Mouse (Mus musculus) limb, embryonic 13.5 days (tissue): ENCODE results near the gene Scp2. TPM values are rescaled to one million over a fixed set of nuclear protein-coding genes. Genes with fewer than 3 reads are reported as not detected.
"Not testable (repeated sequence)": the region's sequence is repeated elsewhere in the genome, so short reads cannot be mapped to it uniquely, and the experiment has no call there.

ENCODE experiments used
- ATAC-seq: fragments of 200-750 bp; cut with Nextera tagmentation; 2 replicates; pipeline ENCODE4 v1.8.0; 2017; ENCODE audit warnings: low read depth, moderate number of reproducible peaks, moderate TSS enrichment; ENCODE audit not compliant: low FRiP score
- H3K27ac ChIP-seq: fragments of 300-500 bp; sonication (generic); 2 replicates; pipeline ENCODE4 v1.5.1; 2015; ENCODE audit warnings: inconsistent platforms, mild to moderate bottlenecking, moderate library complexity
- H3K27me3 ChIP-seq: fragments of 300-500 bp; sonication (generic); 2 replicates; pipeline ENCODE4 v1.6.1; 2015; ENCODE audit warnings: mild to moderate bottlenecking, inconsistent platforms
- H3K36me3 ChIP-seq: fragments of 300-500 bp; sonication (generic); 2 replicates; pipeline ENCODE4 v1.6.1; 2015; ENCODE audit warnings: inconsistent platforms, mild to moderate bottlenecking, moderate library complexity
- H3K4me1 ChIP-seq: fragments of 300-500 bp; sonication (generic); 2 replicates; pipeline ENCODE4 v1.6.1; 2015; ENCODE audit warnings: inconsistent platforms
- H3K4me2 ChIP-seq: fragments of 300-500 bp; sonication (generic); replicated peaks from 2 replicates; pipeline ENCODE4 v1.6.1; 2015; ENCODE audit warnings: inconsistent platforms, mild to moderate bottlenecking, moderate library complexity
- H3K4me3 ChIP-seq: fragments of 300-500 bp; sonication (generic); 2 replicates; pipeline ENCODE4 v1.5.1; 2015; ENCODE audit warnings: moderate library complexity, mild to moderate bottlenecking, inconsistent platforms
- H3K9ac ChIP-seq: fragments of 300-500 bp; sonication (generic); 2 replicates; pipeline ENCODE4 v1.6.1; 2015; ENCODE audit warnings: mild to moderate bottlenecking, inconsistent platforms
- H3K9me3 ChIP-seq: fragments of 300-500 bp; sonication (generic); 2 replicates; pipeline ENCODE4 v1.6.1; 2016; ENCODE audit warnings: inconsistent platforms
- WGBS: fragments of 180-500 bp; shearing (Covaris S2); methylation state at CpG from one replicate; pipeline ENCODE4 v1.1.7; 2015; 5-methylcytosine and 5-hydroxymethylcytosine counted together
- polyA plus RNA-seq: library from polyadenylated mRNA; unstranded; fragments of >200 nt; fragmentation: Nextera tagmentation; extraction: Ambion mirVana; gene quantifications from 2 replicates; pipeline ENCODE4 v1.2.1, GENCODE M21; 2015

The Scp2 gene
- polyA plus RNA-seq, 1 experiment from 2014 or later, result 157 TPM

- no peaks in the 10 kb centered on the region for H3K9me3 ChIP-seq
- no peak for ATAC-seq
- no peak overlapping the region for H3K4me3 ChIP-seq
- H3K27ac ChIP-seq, result no peak overlapping the region
- 80% methylated on average over 6 of the region's 6 CpGs for WGBS
- peaks cover 25% of the 10 kb centered on the region for H3K36me3 ChIP-seq
- no peak overlapping the region for H3K4me2 ChIP-seq
- H3K4me1 ChIP-seq, result no peaks in the 10 kb centered on the region
- H3K27me3 ChIP-seq, result no peaks in the 10 kb centered on the region
- H3K9ac ChIP-seq, result no peak overlapping the region
These were observed 51.9 kb downstream of the Scp2 start for GRCm38 (mm10) chr4:108092741-108093397.

DNA sequence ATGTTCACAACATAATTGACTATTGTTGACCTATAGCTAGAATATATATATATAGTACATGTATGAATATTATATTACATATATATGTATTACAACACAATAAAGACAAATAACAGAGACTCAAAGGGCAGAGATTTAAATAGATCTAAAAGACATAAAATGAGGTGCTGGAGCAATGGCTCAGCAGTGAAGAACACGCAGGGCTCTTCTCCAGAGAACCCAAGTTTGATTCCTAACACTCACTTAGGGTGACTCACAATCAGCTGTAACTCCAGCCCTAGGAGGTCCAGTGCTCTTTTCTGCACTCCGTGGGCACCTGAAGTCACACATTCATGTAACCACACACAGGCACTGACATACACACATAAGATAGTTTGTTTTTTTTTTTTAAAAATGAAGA, 60.8 kb downstream of the Scp2 start:
- no peaks in the 10 kb centered on the region for H3K4me1 ChIP-seq
- H3K9ac ChIP-seq, result no peak overlapping the region
- H3K27me3 ChIP-seq, result no peaks in the 10 kb centered on the region
- WGBS, result 93% methylated on average over 2 of the region's 2 CpGs
- H3K27ac ChIP-seq, result no peak overlapping the region
- H3K4me3 ChIP-seq, result no peak overlapping the region
- peaks cover 6% of the 10 kb centered on the region for H3K36me3 ChIP-seq
- no peak for ATAC-seq
- no peak overlapping the region for H3K4me2 ChIP-seq
- H3K9me3 ChIP-seq, result no peaks in the 10 kb centered on the region

DNA sequence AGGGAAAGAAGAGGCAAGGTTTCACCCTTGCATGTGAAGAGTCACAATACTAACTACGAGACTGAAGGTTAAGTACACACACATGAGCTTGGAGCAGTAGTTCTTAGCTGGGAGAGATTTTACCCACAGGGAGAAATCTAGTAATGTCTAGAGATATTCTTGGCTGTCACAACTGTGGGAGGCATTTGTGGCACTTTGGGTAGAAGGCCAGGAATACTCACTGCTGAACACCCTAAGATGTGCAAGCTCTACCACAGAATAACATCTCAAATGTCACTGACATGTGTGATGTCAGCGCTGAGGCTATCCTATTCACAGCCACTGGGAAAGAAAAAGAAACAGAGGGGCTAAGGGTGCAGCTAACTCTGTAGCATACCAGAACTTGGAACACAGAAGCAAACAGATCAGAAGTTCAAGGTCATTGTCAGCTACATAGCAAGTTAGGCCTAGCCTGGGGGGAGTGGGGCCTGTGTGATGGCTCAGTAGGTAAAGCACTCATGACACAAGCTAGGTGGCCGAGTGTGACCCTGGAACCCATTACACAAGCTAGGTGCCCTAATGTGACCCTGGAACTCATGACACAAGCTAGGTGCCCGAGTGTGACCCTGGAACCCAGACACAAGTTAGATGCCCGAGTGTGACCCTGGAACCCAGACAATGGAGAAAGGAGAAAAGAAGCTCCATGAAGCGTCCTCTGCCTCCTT, 61.6 kb downstream of the Scp2 start:
- H3K36me3 ChIP-seq, result peaks cover 6% of the 10 kb centered on the region
- H3K27ac ChIP-seq, result no peak overlapping the region
- H3K27me3 ChIP-seq, result no peaks in the 10 kb centered on the region
- no peaks in the 10 kb centered on the region for H3K4me1 ChIP-seq
- 78% methylated on average over 6 of the region's 6 CpGs for WGBS
- H3K4me3 ChIP-seq, result no peak overlapping the region
- no peak overlapping the region for H3K9ac ChIP-seq
- H3K9me3 ChIP-seq, result no peaks in the 10 kb centered on the region
- no peak for ATAC-seq
- H3K4me2 ChIP-seq, result no peak overlapping the region

DNA sequence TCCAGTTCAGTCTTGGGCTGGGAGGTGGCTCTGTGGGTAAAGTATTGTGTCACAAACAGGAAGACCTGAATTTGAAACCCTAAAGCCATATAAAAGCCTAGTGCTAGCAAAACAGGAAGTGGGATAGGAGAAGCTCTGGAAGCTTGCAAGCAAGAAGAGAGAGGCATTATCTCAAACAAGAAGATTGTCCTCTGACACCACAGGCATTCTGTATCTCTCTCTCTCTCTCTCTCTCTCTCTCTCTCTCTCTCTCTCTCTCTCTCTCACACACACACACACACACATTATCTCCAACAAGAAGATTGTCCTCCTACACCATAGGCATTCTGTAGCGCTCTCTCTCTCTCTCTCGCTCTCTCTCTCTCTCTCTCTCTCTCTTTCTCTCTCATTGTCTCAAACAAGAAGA, 62.4 kb downstream of the Scp2 start:
- WGBS, result 88% methylated on average over 2 of the region's 2 CpGs
- H3K4me2 ChIP-seq, result no peak overlapping the region
- no peaks in the 10 kb centered on the region for H3K4me1 ChIP-seq
- H3K36me3 ChIP-seq, result peaks cover 6% of the 10 kb centered on the region
- no peaks in the 10 kb centered on the region for H3K9me3 ChIP-seq
- ATAC-seq, result no peak
- H3K4me3 ChIP-seq, result no peak overlapping the region
- H3K27ac ChIP-seq, result no peak overlapping the region
- H3K9ac ChIP-seq, result no peak overlapping the region
- no peaks in the 10 kb centered on the region for H3K27me3 ChIP-seq

DNA sequence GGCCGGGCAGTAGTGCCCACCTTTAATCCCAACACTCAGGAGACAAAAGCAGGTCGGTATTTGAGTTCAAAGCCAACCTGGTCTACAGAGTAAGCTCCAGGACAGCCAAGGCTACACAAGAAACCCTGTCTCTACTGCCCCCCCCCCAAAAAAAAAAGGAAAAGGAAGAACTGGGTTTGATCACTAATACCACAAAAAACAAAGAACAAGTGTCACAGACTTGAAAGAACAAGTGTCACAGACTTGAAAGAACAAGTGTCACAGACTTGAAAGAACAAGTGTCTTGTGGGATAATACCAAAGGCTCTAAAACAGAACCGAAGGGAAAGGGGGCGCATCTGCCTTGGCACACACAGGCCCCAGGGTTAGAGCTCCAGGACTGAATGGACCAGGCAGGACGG, 63.9 kb downstream of the Scp2 start:
- H3K36me3 ChIP-seq, result peaks cover 3% of the 10 kb centered on the region
- H3K4me1 ChIP-seq, result no peaks in the 10 kb centered on the region
- H3K9me3 ChIP-seq, result no peaks in the 10 kb centered on the region
- no peak for ATAC-seq
- no peaks in the 10 kb centered on the region for H3K27me3 ChIP-seq
- no peak overlapping the region for H3K9ac ChIP-seq
- WGBS, result 71% methylated on average over 5 of the region's 5 CpGs
- no peak overlapping the region for H3K4me2 ChIP-seq
- H3K27ac ChIP-seq, result no peak overlapping the region
- H3K4me3 ChIP-seq, result no peak overlapping the region

DNA sequence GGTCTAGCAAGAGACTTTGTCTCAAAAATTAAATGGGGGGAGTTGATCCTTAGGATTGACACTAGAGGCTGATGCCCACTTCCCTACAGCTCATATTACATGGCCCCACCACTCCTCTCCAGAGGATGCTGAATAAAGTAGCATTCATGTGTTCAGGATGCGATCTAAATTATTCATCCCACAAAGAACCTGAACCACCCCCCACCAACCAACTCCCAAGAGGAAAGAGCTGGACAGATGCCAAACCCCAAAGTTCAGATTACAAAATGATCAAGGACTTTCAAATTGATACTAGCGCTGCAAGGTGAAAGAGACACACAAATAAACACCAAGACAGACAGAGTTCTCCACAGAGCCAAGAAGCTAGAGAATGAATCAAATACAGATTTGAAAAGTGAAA, 65.0 kb downstream of the Scp2 start:
- no peaks in the 10 kb centered on the region for H3K4me1 ChIP-seq
- H3K4me3 ChIP-seq, result no peak overlapping the region
- H3K27ac ChIP-seq, result no peak overlapping the region
- no peak overlapping the region for H3K9ac ChIP-seq
- no peaks in the 10 kb centered on the region for H3K9me3 ChIP-seq
- no peak overlapping the region for H3K4me2 ChIP-seq
- WGBS, result 67% methylated on average over 2 of the region's 2 CpGs
- H3K36me3 ChIP-seq, result 0 out of 2 replicates have a peak, but pooled peaks cover 2% of the 10 kb centered on the region
- no peak for ATAC-seq
- no peaks in the 10 kb centered on the region for H3K27me3 ChIP-seq

DNA sequence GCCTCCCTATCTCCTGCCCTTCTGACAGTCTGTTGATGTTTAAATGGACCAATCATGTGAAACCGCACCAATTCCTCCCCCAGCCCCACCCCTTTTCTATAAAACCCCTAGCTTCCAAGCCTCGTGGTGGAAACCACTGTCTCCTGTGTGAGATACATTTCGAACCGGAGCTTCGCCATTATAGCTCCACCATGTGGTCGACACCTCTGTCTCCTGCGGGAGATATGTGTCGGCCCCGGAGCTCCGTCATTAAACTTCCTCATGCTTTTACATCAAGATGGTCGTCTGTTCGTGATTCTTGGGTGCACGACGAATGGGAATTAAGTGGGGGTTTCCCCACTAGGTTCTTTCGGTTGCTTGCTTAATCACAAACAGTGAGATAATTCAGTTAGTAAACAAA, 65.6 kb downstream of the Scp2 start:
- not testable (repeated sequence) for H3K27ac ChIP-seq, H3K4me3 ChIP-seq, H3K9me3 ChIP-seq, H3K36me3 ChIP-seq, H3K4me2 ChIP-seq, H3K27me3 ChIP-seq, ATAC-seq, H3K4me1 ChIP-seq, H3K9ac ChIP-seq
- 81% methylated on average over 15 of the region's 15 CpGs for WGBS

DNA sequence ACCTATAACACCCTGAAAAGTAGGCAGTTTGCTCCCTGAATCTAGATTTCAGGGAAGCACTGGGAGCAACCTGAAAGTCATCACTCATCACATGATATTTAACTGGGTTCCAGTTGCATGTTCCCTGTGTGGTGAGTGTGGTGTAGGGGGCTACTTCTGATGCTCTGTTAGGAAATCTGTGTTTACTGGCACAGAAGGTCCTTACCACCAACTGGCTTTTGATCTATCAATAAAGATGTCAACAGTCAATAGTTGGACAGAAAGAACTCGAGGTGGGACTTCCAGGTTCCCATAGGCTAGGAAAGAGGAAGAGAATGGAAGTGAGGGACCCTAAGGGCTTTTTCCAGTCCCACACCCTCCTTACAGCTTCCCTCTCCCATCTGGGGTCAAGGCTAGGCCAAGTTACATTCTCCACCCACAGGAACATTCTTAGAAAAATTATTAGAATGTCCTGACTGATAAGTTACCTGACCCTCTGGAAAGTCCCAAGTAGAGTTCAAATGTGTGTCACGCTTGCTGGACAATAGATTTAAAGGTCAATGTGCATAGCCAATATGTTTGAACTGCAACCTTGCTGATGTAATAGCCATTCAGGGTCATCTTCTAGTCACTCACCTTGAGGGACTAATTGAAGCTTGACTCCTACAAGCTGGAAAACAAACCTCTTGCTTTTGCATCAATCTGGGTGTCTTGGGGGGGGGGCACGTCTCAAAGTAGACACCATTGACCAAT, 67.4 kb downstream of the Scp2 start:
- no peak for ATAC-seq
- Histone ChIP-seq H3K4me3 (no peak overlapping the region), H3K4me2 (no peak overlapping the region), H3K36me3 (0 out of 2 replicates have a peak, but pooled peaks cover 2% of the 10 kb centered on the region), H3K4me1 (no peaks in the 10 kb centered on the region), H3K9me3 (no peaks in the 10 kb centered on the region), H3K9ac (no peak overlapping the region), H3K27me3 (no peaks in the 10 kb centered on the region), H3K27ac (no peak overlapping the region)
- WGBS, result 74% methylated on average over 3 of the region's 3 CpGs

GRCm38 (mm10) chr4:108074204-108074823, 70.5 kb downstream of the Scp2 start:
- no peaks in the 10 kb centered on the region for H3K9me3 ChIP-seq
- WGBS, result 82% methylated on average over 3 of the region's 3 CpGs
- H3K9ac ChIP-seq, result no peak overlapping the region

GRCm38 (mm10) chr4:108072086-108072485, 72.7 kb downstream of the Scp2 start:
- Histone ChIP-seq H3K4me2 (no peak overlapping the region), H3K27me3 (no peaks in the 10 kb centered on the region), H3K27ac (no peak overlapping the region), H3K9me3 (no peaks in the 10 kb centered on the region), H3K4me1 (peaks cover 14% of the 10 kb centered on the region), H3K4me3 (no peak overlapping the region), H3K9ac (no peak overlapping the region), H3K36me3 (peaks cover 16% of the 10 kb centered on the region)
- no peak for ATAC-seq
- 93% methylated on average over 3 of the region's 3 CpGs for WGBS

More at GRCm38 (mm10) chr4:108074204-108074823, 70.5 kb downstream of the Scp2 start:
- H3K27me3 ChIP-seq, result no peaks in the 10 kb centered on the region
- H3K36me3 ChIP-seq, result 0 out of 2 replicates have a peak, but pooled peaks cover 2% of the 10 kb centered on the region
- ATAC-seq, result no peak
- no peak overlapping the region for H3K4me3 ChIP-seq
- no peak overlapping the region for H3K27ac ChIP-seq
- H3K4me1 ChIP-seq, result peaks cover 13% of the 10 kb centered on the region
- H3K4me2 ChIP-seq, result no peak overlapping the region

DNA sequence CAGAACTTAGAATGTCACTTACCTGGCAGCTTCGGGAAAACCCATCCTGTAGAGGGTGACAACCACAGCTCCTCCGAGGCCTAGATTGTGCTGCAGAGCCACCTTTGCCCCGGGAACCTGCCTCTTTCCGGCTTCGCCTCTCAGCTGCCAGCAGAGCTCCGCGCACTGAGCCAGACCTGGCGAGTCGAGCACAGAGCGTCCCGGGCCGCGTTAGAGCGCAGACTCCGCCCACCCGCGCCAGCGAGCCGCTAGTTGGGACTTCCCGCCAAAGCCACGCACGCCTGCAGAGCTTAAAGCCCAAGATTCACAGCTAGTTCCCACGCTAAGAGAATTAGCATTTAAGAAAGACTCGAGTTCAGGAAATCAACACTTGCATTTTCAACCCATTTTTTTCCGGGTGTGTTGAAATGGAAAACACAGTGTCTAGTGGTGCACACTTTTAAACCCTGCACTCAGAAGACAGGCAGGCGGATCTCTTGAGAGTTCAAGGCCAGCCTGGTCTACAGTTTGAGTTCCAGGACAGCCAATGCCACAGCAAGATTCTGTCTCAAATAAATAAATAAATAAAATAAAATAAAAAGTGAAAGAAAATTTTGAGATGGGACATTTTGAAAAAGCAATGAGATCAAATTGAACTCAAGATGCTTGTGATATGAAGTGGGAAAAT, 73.4 kb downstream of the Scp2 start:
- peak overlapping the region; percentile 63 for H3K4me3 ChIP-seq
- no peaks in the 10 kb centered on the region for H3K27me3 ChIP-seq
- 2% methylated on average over 26 of the region's 26 CpGs for WGBS
- peak overlapping the region; percentile 77 for H3K9ac ChIP-seq
- H3K27ac ChIP-seq, result no peak overlapping the region
- peaks cover 14% of the 10 kb centered on the region for H3K4me1 ChIP-seq
- peak; percentile 96 for ATAC-seq
- H3K36me3 ChIP-seq, result peaks cover 18% of the 10 kb centered on the region
- peak overlapping the region; percentile 89 for H3K4me2 ChIP-seq
- H3K9me3 ChIP-seq, result no peaks in the 10 kb centered on the region
